Mouse (Mus musculus) right cerebral cortex, postnatal 10 days (tissue): ENCODE measurements around the gene Ski.
"Not testable (repeated sequence)": the region's sequence is repeated elsewhere in the genome, so short reads cannot be mapped to it uniquely, and the experiment has no call there.

ENCODE experiments used
- DNase-seq, 2 experiments: peaks; one replicate each; pipeline ENCODE4 v3.0.0; 2021; ENCODE audit warnings: low spot score in 2 of 2

Ski gene

GRCm38 (mm10) chr4:155222552-155222840 lies at the start of gene Ski:
Gene Ski (minus strand): TSS chr4:155222592.
- no peak for DNase-seq

GRCm38 (mm10) chr4:155268382-155268781 lies 46.0 kb upstream of the Ski start:
- peak; percentile 56 to 79 for DNase-seq

GRCm38 (mm10) chr4:155267639-155268175 lies 45.3 kb upstream of the Ski start:
- DNase-seq: no peak

GRCm38 (mm10) chr4:155267047-155267543 lies 44.7 kb upstream of the Ski start:
- DNase-seq: no peak

GRCm38 (mm10) chr4:155264521-155265321 lies 42.3 kb upstream of the Ski start:
- no peak for DNase-seq

GRCm38 (mm10) chr4:155252253-155252652 lies 29.9 kb upstream of the Ski start:
- no peak for DNase-seq

GRCm38 (mm10) chr4:155251147-155251546 lies 28.8 kb upstream of the Ski start:
- DNase-seq: no peak

GRCm38 (mm10) chr4:155250361-155251117 lies 28.1 kb upstream of the Ski start:
- peak in 1 of 2 experiments; percentile 48 for DNase-seq

GRCm38 (mm10) chr4:155249648-155250351 lies 27.4 kb upstream of the Ski start, which contains the start of gene Faap20:
Gene Faap20 (plus strand): TSS chr4:155249802.
- peak; percentile 92 to 93 for DNase-seq

GRCm38 (mm10) chr4:155249257-155249647 lies 26.9 kb upstream of the Ski start:
- peak; percentile 96 for DNase-seq

GRCm38 (mm10) chr4:155248054-155248453 lies 25.7 kb upstream of the Ski start:
- not testable (repeated sequence) for DNase-seq

- DNase-seq: peak; percentile 88 to 92
Measured at GRCm38 (mm10) chr4:155246691-155247105, 24.3 kb upstream of the Ski start.

GRCm38 (mm10) chr4:155245770-155246492 lies 23.5 kb upstream of the Ski start:
- DNase-seq: no peak

- peak in 1 of 2 experiments; percentile 67 for DNase-seq
Measured at GRCm38 (mm10) chr4:155243233-155243632, 20.8 kb upstream of the Ski start.

GRCm38 (mm10) chr4:155242292-155242691 lies 19.9 kb upstream of the Ski start:
- no peak for DNase-seq

- DNase-seq: no peak
Measured at GRCm38 (mm10) chr4:155241789-155242188, 19.4 kb upstream of the Ski start.

GRCm38 (mm10) chr4:155239494-155239893 lies 17.1 kb upstream of the Ski start:
- DNase-seq: no peak

GRCm38 (mm10) chr4:155238276-155238675 lies 15.9 kb upstream of the Ski start:
- DNase-seq: no peak

- no peak for DNase-seq
Measured at GRCm38 (mm10) chr4:155236737-155237385, 14.5 kb upstream of the Ski start.

- peak; percentile 97 for DNase-seq
Measured at GRCm38 (mm10) chr4:155235311-155236119, 13.1 kb upstream of the Ski start.
